Mouse (Mus musculus): ENCODE data around the gene Srrt.

GRCm38 (mm10) chr5:137287032-137287952 lies 20.2 kb downstream of the Srrt start, which contains the start of gene Ache:
- TF ChIP-seq CTCF (IDR thresholded peaks at IDR 0.05; ENCODE audit: extremely low read depth, insufficient read length, insufficient replicate concordance, low read depth, low read length), result no peak
- no peak for TF ChIP-seq POLR2A (IDR thresholded peaks at IDR 0.05; ENCODE audit: low read depth, low read length)
